Mouse (Mus musculus) liver, postnatal 0 days (tissue): Measurements from ENCODE around the gene Gm17374. TPM values are rescaled to one million over a fixed set of nuclear protein-coding genes. Genes with fewer than 3 reads are reported as not detected.

Experiments used
- ATAC-seq: fragments of 200-750 bp; cut with Nextera tagmentation; 2 replicates; pipeline ENCODE4 v1.8.0; 2017; ENCODE audit warnings: mild to moderate bottlenecking, moderate library complexity
- DNase-seq: peaks from one replicate; pipeline ENCODE4 v3.0.0-alpha.2; 2016
- H3K27ac ChIP-seq: fragments of 300-500 bp; sonication (generic); 2 replicates; pipeline ENCODE4 v1.5.1; 2014; ENCODE audit warnings: antibody characterized with exemption, moderate library complexity, mild to moderate bottlenecking, low read depth
- H3K27me3 ChIP-seq: fragments of 300-500 bp; sonication (generic); 2 replicates; pipeline ENCODE4 v1.6.1; 2014; ENCODE audit warnings: low read length, control low read depth, mixed read lengths; ENCODE audit not compliant: insufficient read depth
- H3K36me3 ChIP-seq: fragments of 300-500 bp; sonication (generic); replicated peaks from 2 replicates; pipeline ENCODE4 v1.6.1; 2014; ENCODE audit warnings: mild to moderate bottlenecking, control low read depth, low read length, moderate library complexity, mixed read lengths; ENCODE audit not compliant: insufficient read depth
- H3K4me1 ChIP-seq: fragments of 300-500 bp; sonication (generic); 2 replicates; pipeline ENCODE4 v1.6.1; 2014; ENCODE audit warnings: antibody characterized with exemption, mild to moderate bottlenecking, control low read depth; ENCODE audit not compliant: insufficient read depth
- H3K4me2 ChIP-seq: fragments of 300-500 bp; sonication (generic); 2 replicates; pipeline ENCODE4 v1.6.1; 2014; ENCODE audit warnings: low read depth, mild to moderate bottlenecking, low read length, moderate library complexity, mixed read lengths
- H3K4me3 ChIP-seq: fragments of 300-500 bp; sonication (generic); 2 replicates; pipeline ENCODE4 v1.5.1; 2014; ENCODE audit warnings: low read depth, low read length
- H3K9ac ChIP-seq: fragments of 300-500 bp; sonication (generic); replicated peaks from 2 replicates; pipeline ENCODE4 v1.6.1; 2014; ENCODE audit warnings: mild to moderate bottlenecking, moderate library complexity
- H3K9me3 ChIP-seq: fragments of 300-500 bp; sonication (generic); 2 replicates; pipeline ENCODE4 v1.6.1; 2016; ENCODE audit warnings: mild to moderate bottlenecking, control low read depth, low read length, mixed read lengths
- CTCF ChIP-seq: sonication (generic); IDR thresholded peaks from 2 replicates; pipeline ENCODE4 v1.5.1; 2016; ENCODE audit warnings: antibody characterized with exemption, low read depth
- EP300 ChIP-seq: IDR thresholded peaks from 2 replicates; pipeline ENCODE4 v1.6.1; 2016; ENCODE audit warnings: antibody characterized with exemption, low read depth, mild to moderate bottlenecking
- WGBS: fragments of 180-500 bp; shearing (Covaris S2); extraction: QIAGEN DNeasy Blood & Tissue Kit; methylation state at CpG from one replicate; pipeline ENCODE4 v1.1.7; 2014; ENCODE audit not compliant: insufficient replicate concordance; 5-methylcytosine and 5-hydroxymethylcytosine counted together
- polyA plus RNA-seq: library from polyadenylated mRNA; unstranded; fragments of >200 nt; fragmentation: Nextera tagmentation; extraction: Ambion mirVana; gene quantifications from 2 replicates; pipeline ENCODE4 v1.2.1, GENCODE M21; 2015

The Gm17374 gene
- polyA plus RNA-seq, 1 experiment from 2014 or later: not detected

- Histone ChIP-seq H3K27ac (no peak overlapping the region), H3K4me3 (no peak overlapping the region), H3K9me3 (no peaks in the 10 kb centered on the region), H3K36me3 (peaks cover 10% of the 10 kb centered on the region), H3K9ac (no peak overlapping the region), H3K4me1 (no peaks in the 10 kb centered on the region), H3K27me3 (no peaks in the 10 kb centered on the region), H3K4me2 (no peak overlapping the region)
- ATAC-seq (no peak), DNase-seq (no peak)
- WGBS: 51% methylated on average over 5 of the region's 5 CpGs
- TF ChIP-seq CTCF: no peak
- TF ChIP-seq EP300: no peak
Measured at GRCm38 (mm10) chr2:140202573-140202972, 50.7 kb downstream of the Gm17374 start.

Other genes with a start within 250 kb of the Gm17374 start
- 8.8 and 10.1 TPM in 2 replicates for gene Tasp1, start 85.2 kb upstream of the Gm17374 start, polyA plus RNA-seq
- 9.0 TPM in 2 replicates for gene Esf1, start 18.5 kb downstream of the Gm17374 start, polyA plus RNA-seq
- gene Ndufaf5, start 18.6 kb downstream of the Gm17374 start, polyA plus RNA-seq: 4.7 and 5.5 TPM in 2 replicates
- gene Sel1l2, start 237.7 kb downstream of the Gm17374 start, polyA plus RNA-seq: not detected in 2 replicates
- 7.5 and 9.3 TPM in 2 replicates for gene Macrod2, start 243.3 kb downstream of the Gm17374 start, polyA plus RNA-seq